Mouse (Mus musculus) embryonic facial prominence, embryonic 13.5 days (tissue): Measurements from ENCODE around the gene Toe1. TPM values are rescaled to one million over a fixed set of nuclear protein-coding genes. Genes with fewer than 3 reads are reported as not detected.

Source experiments
- ATAC-seq: fragments of 200-750 bp; cut with Nextera tagmentation; 2 replicates; pipeline ENCODE4 v1.8.0; 2017; ENCODE audit warnings: low read depth; ENCODE audit not compliant: insufficient number of reproducible peaks, insufficient read depth, low FRiP score, low TSS enrichment
- H3K27ac ChIP-seq: fragments of 300-500 bp; sonication (generic); 2 replicates; pipeline ENCODE4 v1.5.1; 2015; ENCODE audit warnings: moderate library complexity, mild to moderate bottlenecking, inconsistent platforms
- H3K27me3 ChIP-seq: fragments of 300-500 bp; sonication (generic); 2 replicates; pipeline ENCODE4 v1.6.1; 2015; ENCODE audit warnings: mild to moderate bottlenecking, inconsistent platforms
- H3K36me3 ChIP-seq: fragments of 300-500 bp; sonication (generic); 2 replicates; pipeline ENCODE4 v1.6.1; 2015; ENCODE audit warnings: mild to moderate bottlenecking, inconsistent platforms
- H3K4me1 ChIP-seq: fragments of 300-500 bp; sonication (generic); 2 replicates; pipeline ENCODE4 v1.6.1; 2015; ENCODE audit warnings: inconsistent platforms
- H3K4me2 ChIP-seq: fragments of 300-500 bp; sonication (generic); 2 replicates; pipeline ENCODE4 v1.6.1; 2015; ENCODE audit warnings: moderate library complexity, mild to moderate bottlenecking, inconsistent platforms
- H3K4me3 ChIP-seq: fragments of 300-500 bp; sonication (generic); 2 replicates; pipeline ENCODE4 v1.5.1; 2015; ENCODE audit warnings: mild to moderate bottlenecking, inconsistent platforms
- H3K9ac ChIP-seq: fragments of 300-500 bp; sonication (generic); 2 replicates; pipeline ENCODE4 v1.6.1; 2015; ENCODE audit warnings: mild to moderate bottlenecking, inconsistent platforms
- H3K9me3 ChIP-seq: fragments of 300-500 bp; sonication (generic); 2 replicates; pipeline ENCODE4 v1.6.1; 2016; ENCODE audit warnings: inconsistent platforms
- WGBS: fragments of 180-500 bp; shearing (Covaris S2); methylation state at CpG from one replicate; pipeline ENCODE4 v1.1.7; 2015; ENCODE audit warnings: mixed read lengths; 5-methylcytosine and 5-hydroxymethylcytosine counted together
- polyA plus RNA-seq: library from polyadenylated mRNA; unstranded; fragments of >200 nt; fragmentation: Nextera tagmentation; extraction: Ambion mirVana; gene quantifications from 2 replicates; pipeline ENCODE4 v1.2.1, GENCODE M21; 2015

Gene Toe1
- polyA plus RNA-seq, 1 experiment from 2014 or later, result 39.1 TPM

- peaks cover 10% of the 10 kb centered on the region for H3K4me1 ChIP-seq
- WGBS, result 33% methylated on average over 7 of the region's 7 CpGs
- no peak for ATAC-seq
- peak overlapping the region; percentile 69; the same call in 1 of the 2 replicates for H3K27ac ChIP-seq
- no peaks in the 10 kb centered on the region for H3K27me3 ChIP-seq
- H3K9ac ChIP-seq, result peak overlapping the region; percentile 44
- no peaks in the 10 kb centered on the region for H3K9me3 ChIP-seq
- H3K4me2 ChIP-seq, result peak overlapping the region; percentile 38
- no peaks in the 10 kb centered on the region for H3K36me3 ChIP-seq
- H3K4me3 ChIP-seq, result no peak overlapping the region
Observed at GRCm38 (mm10) chr4:116787985-116788760, 19.3 kb downstream of the Toe1 start.

GRCm38 (mm10) chr4:116786587-116786986 is 20.9 kb downstream of the Toe1 start:
- no peaks in the 10 kb centered on the region for H3K27me3 ChIP-seq
- H3K4me3 ChIP-seq, result no peak overlapping the region
- no peak overlapping the region for H3K27ac ChIP-seq
- no peak overlapping the region for H3K4me2 ChIP-seq
- H3K9me3 ChIP-seq, result no peaks in the 10 kb centered on the region
- no peaks in the 10 kb centered on the region for H3K36me3 ChIP-seq
- no peak overlapping the region for H3K9ac ChIP-seq
- 100% methylated on average over 1 of the region's 1 CpGs for WGBS
- H3K4me1 ChIP-seq, result peaks cover 10% of the 10 kb centered on the region
- no peak for ATAC-seq

GRCm38 (mm10) chr4:116782171-116782570 is 25.3 kb downstream of the Toe1 start:
- ATAC-seq, result no peak
- H3K9ac ChIP-seq, result no peak overlapping the region
- WGBS, result 17% methylated on average over 8 of the region's 8 CpGs

GRCm38 (mm10) chr4:116781366-116781765 is 26.1 kb downstream of the Toe1 start:
- H3K27ac ChIP-seq, result no peak overlapping the region
- no peaks in the 10 kb centered on the region for H3K27me3 ChIP-seq
- H3K9me3 ChIP-seq, result no peaks in the 10 kb centered on the region
- no peaks in the 10 kb centered on the region for H3K36me3 ChIP-seq
- no peak overlapping the region for H3K9ac ChIP-seq
- no peak overlapping the region for H3K4me3 ChIP-seq
- WGBS, result 63% methylated on average over 2 of the region's 2 CpGs
- no peaks in the 10 kb centered on the region for H3K4me1 ChIP-seq
- no peak for ATAC-seq
- no peak overlapping the region for H3K4me2 ChIP-seq

More at GRCm38 (mm10) chr4:116782171-116782570, 25.3 kb downstream of the Toe1 start:
- no peak overlapping the region for H3K4me3 ChIP-seq
- no peaks in the 10 kb centered on the region for H3K27me3 ChIP-seq
- no peaks in the 10 kb centered on the region for H3K4me1 ChIP-seq
- no peaks in the 10 kb centered on the region for H3K36me3 ChIP-seq
- no peak overlapping the region for H3K27ac ChIP-seq
- H3K4me2 ChIP-seq, result no peak overlapping the region
- H3K9me3 ChIP-seq, result no peaks in the 10 kb centered on the region

- H3K4me1 ChIP-seq, result no peaks in the 10 kb centered on the region
- ATAC-seq, result no peak
- WGBS, result 71% methylated on average over 2 of the region's 2 CpGs
Observed at GRCm38 (mm10) chr4:116780541-116780940, 26.9 kb downstream of the Toe1 start.

GRCm38 (mm10) chr4:116777079-116777478 is 30.4 kb downstream of the Toe1 start:
- Histone ChIP-seq H3K36me3 (no peaks in the 10 kb centered on the region), H3K27ac (no peak overlapping the region), H3K4me2 (no peak overlapping the region), H3K4me1 (no peaks in the 10 kb centered on the region), H3K4me3 (no peak overlapping the region), H3K27me3 (no peaks in the 10 kb centered on the region), H3K9me3 (no peaks in the 10 kb centered on the region), H3K9ac (no peak overlapping the region)
- WGBS, result 85% methylated on average over 3 of the region's 3 CpGs
- no peak for ATAC-seq

More at GRCm38 (mm10) chr4:116780541-116780940, 26.9 kb downstream of the Toe1 start:
- Histone ChIP-seq H3K4me3 (no peak overlapping the region), H3K36me3 (no peaks in the 10 kb centered on the region), H3K9me3 (no peaks in the 10 kb centered on the region), H3K27me3 (no peaks in the 10 kb centered on the region), H3K27ac (no peak overlapping the region), H3K4me2 (no peak overlapping the region), H3K9ac (no peak overlapping the region)

- no peak overlapping the region for H3K27ac ChIP-seq
- 93% methylated on average over 5 of the region's 5 CpGs for WGBS
- no peaks in the 10 kb centered on the region for H3K36me3 ChIP-seq
- H3K9me3 ChIP-seq, result no peaks in the 10 kb centered on the region
- H3K4me2 ChIP-seq, result no peak overlapping the region
- no peaks in the 10 kb centered on the region for H3K27me3 ChIP-seq
- H3K9ac ChIP-seq, result no peak overlapping the region
- H3K4me1 ChIP-seq, result no peaks in the 10 kb centered on the region
- no peak for ATAC-seq
- no peak overlapping the region for H3K4me3 ChIP-seq
Observed at GRCm38 (mm10) chr4:116776391-116776790, 31.0 kb downstream of the Toe1 start.

- H3K4me2 ChIP-seq, result no peak overlapping the region
- no peak for ATAC-seq
- H3K36me3 ChIP-seq, result no peaks in the 10 kb centered on the region
- H3K4me3 ChIP-seq, result no peak overlapping the region
- H3K4me1 ChIP-seq, result no peaks in the 10 kb centered on the region
- no peak overlapping the region for H3K9ac ChIP-seq
- no peak overlapping the region for H3K27ac ChIP-seq
- H3K27me3 ChIP-seq, result no peaks in the 10 kb centered on the region
- no peaks in the 10 kb centered on the region for H3K9me3 ChIP-seq
Observed at GRCm38 (mm10) chr4:116769060-116769459, 38.4 kb downstream of the Toe1 start.

- Histone ChIP-seq H3K9ac (no peak overlapping the region), H3K4me3 (no peak overlapping the region), H3K4me1 (no peaks in the 10 kb centered on the region), H3K36me3 (no peaks in the 10 kb centered on the region), H3K27me3 (no peaks in the 10 kb centered on the region), H3K4me2 (no peak overlapping the region), H3K9me3 (no peaks in the 10 kb centered on the region), H3K27ac (no peak overlapping the region)
- 83% methylated on average over 5 of the region's 5 CpGs for WGBS
- no peak for ATAC-seq
Observed at GRCm38 (mm10) chr4:116768510-116768909, 38.9 kb downstream of the Toe1 start.

GRCm38 (mm10) chr4:116764001-116764400 is 43.4 kb downstream of the Toe1 start:
- Histone ChIP-seq H3K36me3 (no peaks in the 10 kb centered on the region), H3K4me1 (no peaks in the 10 kb centered on the region), H3K4me3 (no peak overlapping the region), H3K27me3 (no peaks in the 10 kb centered on the region), H3K9ac (no peak overlapping the region), H3K27ac (no peak overlapping the region), H3K9me3 (no peaks in the 10 kb centered on the region), H3K4me2 (no peak overlapping the region)
- ATAC-seq, result no peak
- WGBS, result 89% methylated on average over 5 of the region's 5 CpGs

- Histone ChIP-seq H3K36me3 (no peaks in the 10 kb centered on the region), H3K27me3 (no peaks in the 10 kb centered on the region), H3K27ac (no peak overlapping the region), H3K9ac (no peak overlapping the region), H3K9me3 (no peaks in the 10 kb centered on the region), H3K4me1 (no peaks in the 10 kb centered on the region), H3K4me2 (no peak overlapping the region), H3K4me3 (no peak overlapping the region)
- ATAC-seq, result no peak
- 76% methylated on average over 2 of the region's 2 CpGs for WGBS
Observed at GRCm38 (mm10) chr4:116761914-116762313, 45.5 kb downstream of the Toe1 start.

- Histone ChIP-seq H3K4me3 (no peak overlapping the region), H3K9ac (no peak overlapping the region), H3K4me2 (no peak overlapping the region), H3K36me3 (0 out of 2 replicates have a peak, but pooled peaks cover 2% of the 10 kb centered on the region), H3K9me3 (no peaks in the 10 kb centered on the region), H3K4me1 (no peaks in the 10 kb centered on the region), H3K27ac (no peak overlapping the region), H3K27me3 (no peaks in the 10 kb centered on the region)
- no peak for ATAC-seq
- whole genome bisulfite sequencing, result 90% methylated on average over 2 of the region's 2 CpGs
Observed at GRCm38 (mm10) chr4:116749750-116750149, 57.7 kb downstream of the Toe1 start.
